ENCODE assay signal across 12 mouse cellular contexts in genomic region chr7:65978996-65979823, GRCm38 (mm10).
DNase-seq lines count a peak whose midpoint lies in the region; ATAC-seq lines count a peak whose summit lies in the region.
"Had no signal": no experiment of that assay in that cellular context is flagged by ENCODE, and none has a peak within 500 bp of the region (broad histone marks: within the 10 kb centered on the region; RNA-seq: fewer than 3 reads in every experiment).

No protein-coding gene starts in this region.

- WGBS in heart, embryonic 11.5 days (ENCODE audit: insufficient replicate concordance): 71% methylated on average over 11 of the region's 11 CpGs
- WGBS in embryonic facial prominence, embryonic 15.5 days: 42% methylated on average over 11 of the region's 11 CpGs
- 86% methylated on average over 11 of the region's 11 CpGs for WGBS in forebrain, embryonic 13.5 days

- peak; percentile 56 to 60 for DNase-seq in heart, adult 18-20 months
- DNase-seq in 3T3-L1 (ENCODE audit: low read depth, low spot score): peak; percentile 78
- peak; percentile 57 for DNase-seq in kidney, postnatal 14 days
- DNase-seq in embryo, embryonic 9.5 days (ENCODE audit: extremely low spot score): no peak
- no peak for DNase-seq in frontal cortex, postnatal 25 days (ENCODE audit: low spot score in 2 of 2)
- DNase-seq: cerebellum, adult 11 months; thymus, postnatal 14 days had no signal

- no peaks in the 10 kb centered on the region for H3K9me3 ChIP-seq in heart, embryonic 11.5 days (replicated peaks; ENCODE audit: control insufficient read depth, low read length)
- no peaks in the 10 kb centered on the region for H3K9me3 ChIP-seq in embryonic facial prominence, embryonic 15.5 days (replicated peaks)
- no peaks in the 10 kb centered on the region for H3K9me3 ChIP-seq in forebrain, embryonic 13.5 days (replicated peaks)
- H3K9me3 ChIP-seq: embryonic facial prominence, embryonic 13.5 days; neural tube, embryonic 15.5 days had no signal

- no peaks in the 10 kb centered on the region for H3K4me1 ChIP-seq in heart, embryonic 11.5 days (ENCODE audit: control insufficient read depth, insufficient read depth, low read length)
- peaks cover 42% of the 10 kb centered on the region for H3K4me1 ChIP-seq in embryonic facial prominence, embryonic 15.5 days
- no peaks in the 10 kb centered on the region for H3K4me1 ChIP-seq in forebrain, embryonic 13.5 days

- no peak overlapping the region for H3K9ac ChIP-seq in heart, embryonic 11.5 days (ENCODE audit: low read depth, low read length)
- H3K9ac ChIP-seq in embryonic facial prominence, embryonic 15.5 days: no peak overlapping the region
- H3K9ac ChIP-seq in forebrain, embryonic 13.5 days: no peak overlapping the region
- H3K9ac ChIP-seq: embryonic facial prominence, embryonic 13.5 days; neural tube, embryonic 15.5 days had no signal

- H3K27me3 ChIP-seq in heart, embryonic 11.5 days (ENCODE audit: control insufficient read depth, insufficient read depth, low read length): no peaks in the 10 kb centered on the region; the same call in 1 of the 2 replicates
- H3K27me3 ChIP-seq in embryonic facial prominence, embryonic 15.5 days: no peaks in the 10 kb centered on the region
- H3K27me3 ChIP-seq in forebrain, embryonic 13.5 days: no peaks in the 10 kb centered on the region
- H3K27me3 ChIP-seq: neural tube, embryonic 15.5 days had no signal

- no peak overlapping the region for H3K4me2 ChIP-seq in heart, embryonic 11.5 days
- no peak overlapping the region for H3K4me2 ChIP-seq in embryonic facial prominence, embryonic 15.5 days (replicated peaks)
- no peak overlapping the region for H3K4me2 ChIP-seq in forebrain, embryonic 13.5 days
- H3K4me2 ChIP-seq: embryonic facial prominence, embryonic 13.5 days; neural tube, embryonic 15.5 days had no signal

- H3K27ac ChIP-seq in heart, embryonic 11.5 days (ENCODE audit: low read depth, low read length): no peak overlapping the region
- H3K27ac ChIP-seq in embryonic facial prominence, embryonic 15.5 days (replicated peaks): no peak overlapping the region
- no peak overlapping the region for H3K27ac ChIP-seq in forebrain, embryonic 13.5 days
- H3K27ac ChIP-seq: embryonic facial prominence, embryonic 13.5 days; neural tube, embryonic 15.5 days had no signal

- ATAC-seq in heart, embryonic 11.5 days (replicated peaks; ENCODE audit: insufficient number of reproducible peaks, low FRiP score, low TSS enrichment): no peak
- ATAC-seq in embryonic facial prominence, embryonic 15.5 days (ENCODE audit: insufficient number of reproducible peaks, low FRiP score, low TSS enrichment, low read depth): 0 out of 2 replicates have a peak, but pooled peaks have one; percentile 48
- ATAC-seq in forebrain, embryonic 13.5 days: no peak

- H3K36me3 ChIP-seq in heart, embryonic 11.5 days (ENCODE audit: control insufficient read depth, insufficient read depth, low read length): no peaks in the 10 kb centered on the region
- H3K36me3 ChIP-seq in embryonic facial prominence, embryonic 15.5 days: no peaks in the 10 kb centered on the region
- no peaks in the 10 kb centered on the region for H3K36me3 ChIP-seq in forebrain, embryonic 13.5 days (ENCODE audit: poor library complexity, severe bottlenecking)
- H3K36me3 ChIP-seq: embryonic facial prominence, embryonic 13.5 days; neural tube, embryonic 15.5 days had no signal

- no peak overlapping the region for H3K4me3 ChIP-seq in heart, embryonic 11.5 days (ENCODE audit: low read depth, low read length)
- no peak overlapping the region for H3K4me3 ChIP-seq in embryonic facial prominence, embryonic 15.5 days (replicated peaks)
- H3K4me3 ChIP-seq in forebrain, embryonic 13.5 days: no peak overlapping the region
- H3K4me3 ChIP-seq: embryonic facial prominence, embryonic 13.5 days; neural tube, embryonic 15.5 days had no signal

Comparison
In these comparisons a context has a peak if more than half of its experiments do, and no peak if none do; other contexts are left out.
1. DNase-seq: peak in heart, adult 18-20 months (2 of 2), 3T3-L1 (single experiment) and kidney, postnatal 14 days (single experiment); none in embryo, embryonic 9.5 days (single experiment) and frontal cortex, postnatal 25 days (0 of 2).